Mouse (Mus musculus): Measurements from ENCODE around the gene Dnmt3b. TPM values are rescaled to one million over a fixed set of nuclear protein-coding genes. Genes with fewer than 3 reads are reported as not detected.
"Not testable (repeated sequence)": the region's sequence is repeated elsewhere in the genome, so short reads cannot be mapped to it uniquely, and the experiment has no call there.

Dnmt3b gene
- polyA plus RNA-seq, 1 experiment from 2014 or later, result 8.4 TPM

DNA sequence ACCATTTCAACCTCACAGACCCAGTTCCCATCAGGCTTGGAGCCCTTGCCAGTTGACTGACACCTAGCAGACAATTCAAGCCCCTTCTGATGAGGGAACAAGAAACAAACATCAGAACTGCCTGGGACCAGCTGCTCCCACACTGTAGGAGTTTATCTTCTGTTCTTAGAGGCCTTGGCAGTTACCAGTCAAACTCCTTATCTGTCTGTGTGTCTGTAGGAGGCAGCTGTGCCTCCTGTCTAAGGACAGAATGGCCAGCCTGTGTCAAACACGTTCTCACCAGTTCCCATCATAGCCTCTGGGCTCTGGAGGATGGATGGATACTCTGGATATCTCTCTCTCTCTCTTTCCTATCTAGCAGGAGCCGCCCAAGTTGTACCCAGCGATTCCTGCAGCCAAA is 68.6 kb downstream of the Dnmt3b start:
- ATAC-seq (ENCODE audit: insufficient number of reproducible peaks, low FRiP score, low TSS enrichment, low read depth); H3K36me3 ChIP-seq: not testable (repeated sequence)
- 72% methylated on average over 3 of the region's 3 CpGs for WGBS

DNA sequence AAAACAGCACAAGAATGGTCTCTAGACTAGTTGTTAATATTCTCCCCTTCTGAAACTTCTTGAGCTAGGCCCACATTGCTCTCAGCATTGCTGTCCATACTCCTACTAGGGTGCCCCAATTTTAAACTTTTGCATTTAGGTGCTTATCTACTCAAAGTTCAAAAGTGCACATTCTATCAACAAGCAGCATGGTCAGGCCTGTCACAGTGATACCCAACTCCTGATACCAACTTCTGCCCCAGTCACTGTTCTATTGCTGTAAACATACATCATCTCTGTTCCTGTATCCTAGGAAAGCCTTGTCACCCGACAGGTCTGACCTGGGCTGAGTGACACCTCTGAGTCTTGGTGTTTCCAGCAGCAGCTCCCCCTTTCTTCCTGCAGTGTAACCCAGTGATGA is 73.8 kb downstream of the Dnmt3b start:
- Histone ChIP-seq H3K4me3 (replicated peaks) (no peak overlapping the region), H3K27me3 (no peaks in the 10 kb centered on the region), H3K36me3 (no peaks in the 10 kb centered on the region), H3K27ac (replicated peaks) (no peak overlapping the region), H3K4me2 (replicated peaks) (no peak overlapping the region), H3K4me1 (no peaks in the 10 kb centered on the region), H3K9me3 (replicated peaks) (no peaks in the 10 kb centered on the region), H3K9ac (no peak overlapping the region)
- no peak for ATAC-seq (ENCODE audit: insufficient number of reproducible peaks, low FRiP score, low TSS enrichment, low read depth)
- 81% methylated on average over 1 of the region's 1 CpGs for WGBS

More for the DNA sequence above, 68.6 kb downstream of the Dnmt3b start:
- not testable (repeated sequence) for H3K4me2 ChIP-seq (replicated peaks); H3K27ac ChIP-seq (replicated peaks); H3K9me3 ChIP-seq (replicated peaks); H3K4me1 ChIP-seq; H3K9ac ChIP-seq; H3K27me3 ChIP-seq; H3K4me3 ChIP-seq (replicated peaks)

DNA sequence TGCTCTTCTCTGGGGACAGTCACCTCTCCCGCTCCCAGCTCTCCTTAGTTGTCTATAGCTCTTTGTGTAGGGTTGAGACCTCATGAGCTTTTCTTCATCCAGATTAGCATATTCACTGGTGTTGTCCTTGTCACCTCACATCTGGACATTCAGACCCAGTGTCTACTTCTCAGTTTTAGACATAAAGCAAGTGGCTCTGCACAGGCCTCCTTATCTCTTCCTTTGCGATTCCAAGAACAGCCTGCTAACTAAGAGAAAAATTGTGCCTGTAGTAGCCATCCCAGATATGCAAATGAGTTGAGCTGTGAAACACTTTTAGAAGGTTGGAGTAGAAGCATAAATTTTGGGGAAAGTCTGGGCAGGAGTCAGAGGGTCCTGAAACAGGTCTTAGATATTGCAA is 75.2 kb downstream of the Dnmt3b start:
- Histone ChIP-seq H3K9ac (no peak overlapping the region), H3K4me1 (no peaks in the 10 kb centered on the region), H3K27me3 (no peaks in the 10 kb centered on the region), H3K27ac (replicated peaks) (no peak overlapping the region), H3K4me3 (replicated peaks) (no peak overlapping the region), H3K4me2 (replicated peaks) (no peak overlapping the region), H3K9me3 (replicated peaks) (no peaks in the 10 kb centered on the region), H3K36me3 (no peaks in the 10 kb centered on the region)
- WGBS, result 95% methylated on average over 2 of the region's 2 CpGs
- ATAC-seq (ENCODE audit: insufficient number of reproducible peaks, low FRiP score, low TSS enrichment, low read depth), result no peak

DNA sequence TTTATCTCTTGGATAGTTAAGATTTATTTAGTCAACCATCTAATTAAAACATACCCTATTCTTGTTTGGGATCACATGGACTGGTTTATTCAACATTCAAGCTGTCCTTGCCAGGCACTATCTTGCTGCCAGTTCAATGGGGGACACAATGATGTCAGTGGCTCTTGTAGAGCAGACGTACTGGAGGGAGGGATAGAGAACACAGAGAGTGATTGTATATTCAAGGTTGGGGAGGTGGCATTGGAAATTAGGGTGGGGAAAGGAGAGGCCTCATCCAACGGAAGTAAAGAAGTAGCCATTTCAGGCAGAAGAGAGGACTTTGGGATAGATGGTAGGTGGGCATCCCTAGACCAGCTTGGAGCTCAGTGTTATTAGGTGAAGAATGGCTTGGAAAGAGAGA is 75.6 kb downstream of the Dnmt3b start:
- Histone ChIP-seq H3K4me3 (replicated peaks) (no peak overlapping the region), H3K4me1 (no peaks in the 10 kb centered on the region), H3K36me3 (no peaks in the 10 kb centered on the region), H3K27ac (replicated peaks) (no peak overlapping the region), H3K4me2 (replicated peaks) (no peak overlapping the region), H3K9me3 (replicated peaks) (no peaks in the 10 kb centered on the region), H3K27me3 (no peaks in the 10 kb centered on the region), H3K9ac (no peak overlapping the region)
- no peak for ATAC-seq (ENCODE audit: insufficient number of reproducible peaks, low FRiP score, low TSS enrichment, low read depth)
- 71% methylated on average over 2 of the region's 2 CpGs for WGBS

DNA sequence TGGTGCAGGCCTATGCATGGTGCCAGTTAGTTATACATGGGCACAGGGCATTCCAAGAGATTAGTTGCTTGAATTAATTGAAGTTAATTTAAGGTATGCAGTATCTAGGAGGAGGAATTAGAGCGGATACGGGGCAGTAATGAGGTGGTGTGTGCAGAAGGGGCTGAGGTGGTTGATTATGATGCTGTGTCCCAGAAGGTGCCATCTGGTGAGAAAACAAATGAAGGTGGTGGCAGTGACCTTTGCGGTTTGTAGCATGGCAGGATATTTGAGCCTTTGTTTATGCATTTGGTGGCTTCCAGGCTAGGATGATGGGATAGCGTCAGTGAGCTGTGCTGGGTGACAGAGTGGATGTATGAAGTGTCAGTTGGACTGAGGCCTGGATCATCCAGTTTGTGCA is 76.0 kb downstream of the Dnmt3b start:
- H3K4me3 ChIP-seq (replicated peaks), result no peak overlapping the region
- H3K9ac ChIP-seq, result no peak overlapping the region
- no peaks in the 10 kb centered on the region for H3K27me3 ChIP-seq
- no peak overlapping the region for H3K27ac ChIP-seq (replicated peaks)
- H3K9me3 ChIP-seq (replicated peaks), result no peaks in the 10 kb centered on the region
- H3K4me1 ChIP-seq, result no peaks in the 10 kb centered on the region
- WGBS, result 82% methylated on average over 4 of the region's 4 CpGs
- H3K4me2 ChIP-seq (replicated peaks), result no peak overlapping the region
- no peak for ATAC-seq (ENCODE audit: insufficient number of reproducible peaks, low FRiP score, low TSS enrichment, low read depth)
- H3K36me3 ChIP-seq, result no peaks in the 10 kb centered on the region

DNA sequence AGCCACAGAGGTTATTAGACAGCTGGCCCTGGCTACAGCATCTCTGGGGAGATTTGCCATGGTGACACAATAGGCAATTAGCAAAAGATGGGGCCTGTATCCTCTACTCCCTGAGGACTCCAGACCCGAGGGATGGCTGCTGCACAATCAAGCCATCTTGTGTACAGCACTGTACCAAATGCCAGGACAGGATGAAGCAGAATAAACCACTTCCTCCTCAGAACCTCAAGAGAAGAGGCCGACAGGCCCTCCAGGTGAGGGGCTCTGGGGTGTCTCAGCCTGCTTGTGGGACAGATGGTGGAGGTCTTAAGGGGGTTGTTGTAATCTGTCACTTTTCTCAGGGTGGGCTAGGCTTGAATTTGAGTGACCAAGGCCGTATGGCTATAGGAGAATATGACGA is 84.8 kb downstream of the Dnmt3b start:
- H3K27me3 ChIP-seq, result no peaks in the 10 kb centered on the region
- H3K9ac ChIP-seq, result no peak overlapping the region
- WGBS, result 73% methylated on average over 4 of the region's 4 CpGs
- no peak overlapping the region for H3K4me2 ChIP-seq (replicated peaks)
- H3K4me3 ChIP-seq (replicated peaks), result no peak overlapping the region
- no peak overlapping the region for H3K27ac ChIP-seq (replicated peaks)
- H3K4me1 ChIP-seq, result no peaks in the 10 kb centered on the region
- H3K36me3 ChIP-seq, result no peaks in the 10 kb centered on the region
- H3K9me3 ChIP-seq (replicated peaks), result no peaks in the 10 kb centered on the region
- ATAC-seq (ENCODE audit: insufficient number of reproducible peaks, low FRiP score, low TSS enrichment, low read depth), result peak; percentile 34; the same call in 1 of the 2 replicates

Other genes with a start within 250 kb of the Dnmt3b start
- not detected in 2 replicates for gene 4930404H24Rik, start 156.7 kb upstream of the Dnmt3b start, polyA plus RNA-seq (2015; fragmentation: Nextera tagmentation; extraction: Ambion mirVana)
- 9.4 and 10.3 TPM in 2 replicates for gene Nol4l, start 119.5 kb upstream of the Dnmt3b start, polyA plus RNA-seq (2015; fragmentation: Nextera tagmentation; extraction: Ambion mirVana)
- 79.0 TPM in 2 replicates for gene Commd7, start 16.7 kb upstream of the Dnmt3b start, polyA plus RNA-seq (2015; fragmentation: Nextera tagmentation; extraction: Ambion mirVana)
- gene Dnmt3c, start 47.2 kb downstream of the Dnmt3b start, polyA plus RNA-seq (2015; fragmentation: Nextera tagmentation; extraction: Ambion mirVana), result 0.08 TPM in 1 of 2 replicates, not detected in the other
- 200 and 207 TPM in 2 replicates for gene Mapre1, start 91.8 kb downstream of the Dnmt3b start, polyA plus RNA-seq (2015; fragmentation: Nextera tagmentation; extraction: Ambion mirVana)
- gene Efcab8, start 130.5 kb downstream of the Dnmt3b start, polyA plus RNA-seq (2015; fragmentation: Nextera tagmentation; extraction: Ambion mirVana), result not detected in 2 replicates
- not detected in 2 replicates for gene Sun5, start 221.6 kb downstream of the Dnmt3b start, polyA plus RNA-seq (2015; fragmentation: Nextera tagmentation; extraction: Ambion mirVana)
- gene Bpifb2, start 225.6 kb downstream of the Dnmt3b start, polyA plus RNA-seq (2015; fragmentation: Nextera tagmentation; extraction: Ambion mirVana), result not detected in 2 replicates

Data from embryonic facial prominence, embryonic 15.5 days (tissue).